Mouse (Mus musculus): ENCODE data around the gene Caprin1. TPM values are rescaled to one million over a fixed set of nuclear protein-coding genes. Genes with fewer than 3 reads are reported as not detected.

The Caprin1 gene
- polyA plus RNA-seq, 1 experiment from 2014 or later = 269 TPM

DNA sequence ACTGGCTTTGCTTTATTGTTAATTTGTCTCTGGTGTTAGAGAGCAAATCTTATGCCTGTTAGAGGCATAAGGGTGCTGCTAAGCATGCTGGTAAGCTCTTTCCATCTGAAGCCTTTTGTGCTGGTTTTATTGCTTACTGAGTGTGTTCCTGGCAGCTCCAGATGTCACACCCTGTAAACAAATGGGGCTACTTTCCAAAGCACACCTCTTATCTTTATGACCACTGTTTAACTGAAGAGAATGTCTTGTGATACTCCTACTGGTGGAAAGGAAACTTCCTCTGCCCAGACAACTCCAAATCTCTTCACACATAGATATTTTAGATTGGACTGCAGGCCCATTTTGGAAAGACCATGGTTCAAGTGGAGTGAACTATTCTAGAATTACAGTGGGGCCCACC lies 31.5 kb upstream of the Caprin1 start:
- CTCF ChIA-PET = no interaction called here
- in situ Hi-C loops (cut with MboI; ENCODE audit: low pct_unique_long_range_greater_than_20kb) = no loop called here
- POLR2A ChIA-PET = no interaction called here
- no peak for ATAC-seq
- peaks cover 21% of the 10 kb centered on the region for H3K27me3 ChIP-seq
- TF ChIP-seq CTCF (IDR thresholded peaks at IDR 0.05) = no peak
- DNase-seq (ENCODE audit: low read depth, low spot score) = no peak

DNA sequence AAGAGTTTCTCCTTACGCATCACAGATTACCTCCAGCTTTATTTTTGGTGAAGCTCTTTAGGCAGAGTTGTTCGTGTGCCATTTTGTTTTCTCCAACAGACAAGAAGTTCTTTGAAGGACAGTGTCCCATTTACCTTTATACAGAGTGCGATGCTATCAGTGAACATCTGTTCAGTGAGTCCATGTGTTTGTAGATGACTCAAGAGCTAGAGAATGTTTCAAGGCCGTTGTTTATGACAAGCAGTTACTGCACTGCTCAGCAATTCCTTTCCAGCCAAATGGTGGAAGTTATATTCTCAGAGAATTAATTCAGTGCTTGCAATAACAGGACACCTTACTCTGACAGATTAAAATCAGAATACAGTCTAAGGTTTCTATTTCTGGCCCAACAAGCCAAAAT lies 27.5 kb upstream of the Caprin1 start:
- in situ Hi-C loops (cut with MboI; ENCODE audit: low pct_unique_long_range_greater_than_20kb) = no loop called here
- peaks cover 16% of the 10 kb centered on the region for H3K27me3 ChIP-seq
- POLR2A ChIA-PET = no interaction called here
- TF ChIP-seq CTCF (IDR thresholded peaks at IDR 0.05) = no peak
- ATAC-seq = no peak
- DNase-seq (ENCODE audit: low read depth, low spot score) = no peak
- CTCF ChIA-PET = no interaction called here

DNA sequence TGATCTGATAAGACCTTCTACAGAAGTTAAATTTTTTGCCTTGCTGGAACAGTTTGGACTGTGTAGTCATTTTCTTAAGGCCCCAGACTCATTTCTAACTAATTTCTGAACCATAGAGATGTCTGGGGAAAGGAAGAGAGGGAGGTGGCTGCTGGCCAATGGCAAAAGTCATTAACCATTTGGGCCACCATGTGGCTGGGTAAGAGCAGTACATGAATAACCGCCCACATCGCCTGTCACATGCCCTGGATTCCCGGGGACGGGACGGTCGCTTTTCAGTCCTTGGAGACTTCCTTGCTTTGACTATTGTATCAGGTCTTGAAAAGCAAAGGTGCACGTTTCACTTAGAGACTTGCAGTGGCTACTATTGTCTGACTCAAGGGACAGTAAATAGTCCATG lies 25.1 kb upstream of the Caprin1 start:
- in situ Hi-C loops (cut with MboI; ENCODE audit: low pct_unique_long_range_greater_than_20kb) = no loop called here
- ChIA-PET POLR2A (no interaction called here), CTCF (no interaction called here)
- H3K27me3 ChIP-seq = peaks cover 8% of the 10 kb centered on the region
- DNase-seq (ENCODE audit: low read depth, low spot score) (no peak), ATAC-seq (no peak)
- no peak for TF ChIP-seq CTCF (IDR thresholded peaks at IDR 0.05)

DNA sequence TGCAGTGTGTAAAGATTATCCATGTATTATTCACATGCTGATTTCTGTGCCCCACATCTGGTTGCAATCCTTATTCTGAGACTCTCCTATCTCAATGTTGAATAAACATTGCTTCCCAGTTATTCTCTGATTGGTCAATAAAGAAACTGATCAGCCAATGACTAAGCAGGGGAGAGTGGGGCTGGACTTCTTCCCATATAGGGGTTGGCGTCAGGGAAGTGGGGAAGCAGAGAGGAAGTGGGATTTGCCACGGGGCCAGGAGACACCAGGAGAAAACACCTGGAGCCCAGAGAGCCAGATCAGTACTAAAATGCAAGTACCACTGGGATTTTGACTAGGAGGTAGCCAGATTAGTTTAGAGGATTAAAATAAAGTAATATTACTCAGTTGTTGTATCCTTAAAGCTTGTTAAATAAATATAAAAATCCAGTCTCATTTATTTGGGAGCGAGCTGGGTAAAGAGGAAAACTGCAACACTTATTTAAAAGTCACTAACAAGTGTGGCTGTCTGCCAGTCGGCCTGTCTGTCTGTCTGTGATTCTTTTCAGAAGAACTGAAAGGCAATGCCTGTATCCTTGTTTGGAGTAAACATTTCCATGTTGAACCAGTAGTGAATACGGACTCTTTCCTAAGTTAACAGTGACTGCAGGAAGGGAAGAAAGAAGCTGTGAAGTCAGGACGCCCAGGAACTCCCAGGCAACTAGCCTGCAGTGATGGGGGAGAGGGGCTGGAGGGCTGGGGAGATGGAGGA lies 19.9 kb upstream of the Caprin1 start:
- ATAC-seq = no peak
- DNase-seq (ENCODE audit: low read depth, low spot score) = no peak
- peaks cover 6% of the 10 kb centered on the region for H3K27me3 ChIP-seq
- in situ Hi-C loops (cut with MboI; ENCODE audit: low pct_unique_long_range_greater_than_20kb) = no loop called here
- ChIA-PET POLR2A (no interaction called here), CTCF (no interaction called here)
- TF ChIP-seq CTCF (IDR thresholded peaks at IDR 0.05) = no peak

DNA sequence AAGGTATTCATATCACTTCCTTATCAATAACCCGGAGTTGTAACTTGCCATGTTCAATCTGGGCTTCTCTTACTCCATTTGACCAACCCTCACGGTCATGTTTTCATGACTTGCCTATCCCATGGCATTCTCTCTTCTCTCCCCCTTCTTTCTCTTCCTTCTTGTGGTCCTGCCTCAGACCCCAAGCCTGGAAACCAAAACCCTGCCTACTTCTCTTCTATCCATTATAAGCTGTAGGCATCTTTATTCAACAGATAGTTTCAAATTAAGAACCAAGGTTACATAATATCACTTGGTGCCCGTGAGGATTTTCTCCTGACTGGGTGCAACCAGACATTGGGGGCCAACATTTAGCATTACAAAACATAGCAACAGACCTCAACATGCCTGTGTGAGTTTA lies 18.5 kb upstream of the Caprin1 start:
- TF ChIP-seq CTCF (IDR thresholded peaks at IDR 0.05) = no peak

DNA sequence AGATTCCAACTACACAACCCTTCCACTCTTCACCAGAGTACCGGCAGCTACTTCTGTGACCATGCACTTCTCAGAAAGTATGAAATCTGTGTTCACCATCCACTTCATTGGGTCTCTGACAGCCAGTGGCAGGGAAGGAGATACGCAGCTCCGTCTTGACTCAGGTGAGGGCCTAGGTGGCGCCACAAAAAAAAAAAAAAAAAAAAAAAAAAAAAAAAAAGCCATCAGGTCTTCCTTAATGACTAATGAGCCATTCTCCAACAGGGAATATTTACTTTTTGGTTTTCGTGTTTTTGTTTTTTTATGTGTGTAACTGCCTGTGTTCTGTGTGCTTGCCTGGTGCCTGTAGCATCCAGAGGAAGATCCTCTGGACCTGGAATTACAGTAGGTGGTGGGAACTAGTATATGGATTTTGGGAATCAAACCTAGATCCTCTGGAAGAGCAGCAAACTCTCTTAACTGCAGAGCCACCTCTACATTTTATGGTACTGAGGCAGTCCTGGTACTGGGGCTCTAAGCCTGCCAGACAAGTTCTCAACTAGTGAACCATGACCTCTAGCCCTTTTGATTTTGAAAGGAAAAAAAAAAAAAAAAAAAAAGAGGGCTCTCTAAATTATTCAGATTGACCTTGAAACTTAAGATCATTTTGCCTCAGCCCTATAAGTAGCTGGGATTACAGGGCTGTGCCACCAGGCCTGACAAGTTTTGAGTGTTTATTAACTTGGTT lies 14.2 kb upstream of the Caprin1 start:
- no peak for TF ChIP-seq CTCF (IDR thresholded peaks at IDR 0.05)
- DNase-seq (ENCODE audit: low read depth, low spot score) (no peak), ATAC-seq (no peak)
- ChIA-PET CTCF (no interaction called here), POLR2A (interaction anchor here (0.6 to 0.7 kb wide), 2 partner anchors 8 to 198 kb away, joined by 3 to 5 read pairs; no protein-coding TSS in a partner anchor)
- H3K27me3 ChIP-seq = peaks cover 15% of the 10 kb centered on the region
- in situ Hi-C loops (cut with MboI; ENCODE audit: low pct_unique_long_range_greater_than_20kb) = no loop called here

More for the DNA sequence above, 18.5 kb upstream of the Caprin1 start:
- ATAC-seq (no peak), DNase-seq (ENCODE audit: low read depth, low spot score) (no peak)
- ChIA-PET POLR2A (no interaction called here), CTCF (interaction anchor here (1.3 kb wide), 1 partner anchor 26 kb away, joined by 3 read pairs; no protein-coding TSS in a partner anchor)
- in situ Hi-C loops (cut with MboI; ENCODE audit: low pct_unique_long_range_greater_than_20kb) = no loop called here
- H3K27me3 ChIP-seq = peaks cover 9% of the 10 kb centered on the region

DNA sequence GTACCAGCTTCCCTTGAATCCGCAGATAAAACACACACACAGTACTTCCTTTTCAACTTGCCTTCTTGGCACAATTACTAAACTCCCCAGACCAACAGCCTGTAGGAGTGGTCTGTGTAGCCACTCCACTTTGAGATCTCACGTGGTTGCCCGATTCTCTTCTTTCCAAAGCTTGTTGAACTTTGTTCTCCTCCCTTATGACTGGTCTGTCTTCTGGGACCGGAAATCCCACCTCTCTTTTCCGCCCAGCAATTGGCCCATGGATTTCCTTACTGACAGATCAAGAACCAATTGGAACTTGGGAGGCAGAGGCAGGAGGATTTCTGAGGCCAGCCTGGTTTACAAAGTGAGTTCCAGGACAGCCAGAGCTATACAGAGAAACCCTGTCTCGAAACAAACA lies 13.0 kb upstream of the Caprin1 start:
- no peak for TF ChIP-seq CTCF (IDR thresholded peaks at IDR 0.05)
- no peak for DNase-seq (ENCODE audit: low read depth, low spot score)
- POLR2A ChIA-PET = no interaction called here
- ATAC-seq = no peak
- H3K27me3 ChIP-seq = peaks cover 15% of the 10 kb centered on the region
- in situ Hi-C loops (cut with MboI; ENCODE audit: low pct_unique_long_range_greater_than_20kb) = no loop called here
- CTCF ChIA-PET = no interaction called here

DNA sequence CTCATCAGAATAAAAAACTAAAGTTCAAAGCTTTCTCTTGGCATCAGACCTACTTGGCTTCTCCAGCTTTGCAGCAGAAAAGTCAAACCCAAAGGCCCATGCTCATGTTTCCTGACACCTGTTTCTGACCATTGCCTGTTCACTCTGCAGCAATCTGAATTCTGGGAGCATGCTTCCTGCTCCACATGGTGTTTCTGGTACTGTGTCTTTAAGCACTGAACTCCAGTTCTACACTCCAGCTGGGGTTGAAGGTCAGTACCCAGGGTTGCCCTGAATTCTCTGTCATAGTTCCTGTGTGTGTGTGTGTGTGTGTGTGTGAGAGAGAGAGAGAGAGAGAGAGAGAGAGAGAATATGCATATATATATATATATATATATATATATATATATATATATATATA lies 11.0 kb upstream of the Caprin1 start:
- peaks cover 9% of the 10 kb centered on the region for H3K27me3 ChIP-seq
- TF ChIP-seq CTCF (IDR thresholded peaks at IDR 0.05) = no peak
- ChIA-PET POLR2A (no interaction called here), CTCF (no interaction called here)
- ATAC-seq = no peak
- in situ Hi-C loops (cut with MboI; ENCODE audit: low pct_unique_long_range_greater_than_20kb) = no loop called here
- DNase-seq (ENCODE audit: low read depth, low spot score) = no peak

DNA sequence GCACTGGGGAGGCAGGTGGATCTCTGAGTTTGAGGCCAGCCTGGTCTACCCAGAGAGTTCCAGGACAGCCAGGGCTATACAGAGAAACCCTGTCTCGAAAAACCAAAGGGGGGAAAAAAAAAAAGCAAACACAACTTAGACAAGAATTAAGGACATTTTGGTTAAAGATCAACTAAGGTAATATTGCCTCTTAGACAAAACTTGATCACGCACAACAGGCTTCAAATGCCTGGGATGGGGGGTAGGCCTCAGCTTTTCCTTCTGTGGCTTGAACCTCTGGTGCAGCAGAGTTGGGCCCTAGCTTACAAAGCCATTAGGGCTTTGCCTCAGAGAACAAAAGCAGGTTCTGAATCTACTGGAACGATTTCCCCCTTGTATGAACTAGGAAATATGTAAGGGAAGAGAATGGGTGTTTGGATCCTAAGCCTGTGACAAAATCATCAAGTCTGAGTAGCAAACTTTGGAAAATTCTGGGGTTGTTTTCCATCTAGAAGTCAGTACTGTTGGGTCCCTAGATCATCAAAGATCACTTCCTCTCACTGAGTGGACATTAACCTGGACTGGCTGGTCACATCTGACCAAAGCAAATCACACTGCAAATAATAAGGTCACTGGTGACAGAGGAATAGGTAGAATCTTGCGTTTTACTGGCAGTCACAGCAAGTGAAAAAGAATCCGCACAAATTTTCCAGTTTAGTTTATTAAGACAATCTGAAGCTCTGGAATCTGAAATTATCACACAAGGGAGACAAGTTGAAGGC lies 6.5 kb upstream of the Caprin1 start:
- TF ChIP-seq CTCF (IDR thresholded peaks at IDR 0.05) = no peak
- DNase-seq (ENCODE audit: low read depth, low spot score) (no peak), ATAC-seq (no peak)
- CTCF ChIA-PET = no interaction called here
- in situ Hi-C loops (cut with MboI; ENCODE audit: low pct_unique_long_range_greater_than_20kb) = no loop called here
- no peaks in the 10 kb centered on the region for H3K27me3 ChIP-seq
- POLR2A ChIA-PET = interaction anchor here (0.6 to 0.7 kb wide), 2 partner anchors 8 to 23 kb away, joined by 3 to 5 read pairs; no protein-coding TSS in a partner anchor

DNA sequence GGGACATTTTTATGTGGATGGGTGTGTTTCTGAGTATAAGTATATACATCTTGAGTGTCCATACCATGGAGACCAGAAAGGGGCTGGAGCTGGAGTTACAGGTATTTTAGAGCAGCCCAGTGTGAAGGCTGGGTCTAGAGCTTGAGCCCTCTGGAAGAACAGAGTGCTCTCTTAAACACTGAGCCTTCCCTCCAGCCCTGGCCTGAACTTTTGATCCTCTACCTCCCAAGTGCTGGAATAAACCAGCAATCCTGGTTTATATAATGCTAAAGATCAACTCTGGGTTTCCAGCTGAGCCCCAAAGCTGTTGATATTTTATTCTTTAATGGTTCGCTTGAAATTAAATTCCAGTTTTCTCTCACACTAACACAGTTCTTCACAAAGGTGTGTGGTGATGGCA lies 5.0 kb upstream of the Caprin1 start:
- ChIA-PET POLR2A (no interaction called here), CTCF (no interaction called here)
- in situ Hi-C loops (cut with MboI; ENCODE audit: low pct_unique_long_range_greater_than_20kb) = no loop called here
- no peak for TF ChIP-seq CTCF (IDR thresholded peaks at IDR 0.05)
- H3K27me3 ChIP-seq = no peaks in the 10 kb centered on the region
- ATAC-seq (no peak), DNase-seq (ENCODE audit: low read depth, low spot score) (no peak)

Data from Patski (cell line).